Mouse (Mus musculus): ENCODE data around the gene Bcl2l11. TPM values are rescaled to one million over a fixed set of nuclear protein-coding genes. Genes with fewer than 3 reads are reported as not detected.
A peak's percentile ranks its signal among the peaks of the same experiment; 100 is the strongest.

The Bcl2l11 gene
- polyA plus RNA-seq, 1 experiment, result not detected

DNA sequence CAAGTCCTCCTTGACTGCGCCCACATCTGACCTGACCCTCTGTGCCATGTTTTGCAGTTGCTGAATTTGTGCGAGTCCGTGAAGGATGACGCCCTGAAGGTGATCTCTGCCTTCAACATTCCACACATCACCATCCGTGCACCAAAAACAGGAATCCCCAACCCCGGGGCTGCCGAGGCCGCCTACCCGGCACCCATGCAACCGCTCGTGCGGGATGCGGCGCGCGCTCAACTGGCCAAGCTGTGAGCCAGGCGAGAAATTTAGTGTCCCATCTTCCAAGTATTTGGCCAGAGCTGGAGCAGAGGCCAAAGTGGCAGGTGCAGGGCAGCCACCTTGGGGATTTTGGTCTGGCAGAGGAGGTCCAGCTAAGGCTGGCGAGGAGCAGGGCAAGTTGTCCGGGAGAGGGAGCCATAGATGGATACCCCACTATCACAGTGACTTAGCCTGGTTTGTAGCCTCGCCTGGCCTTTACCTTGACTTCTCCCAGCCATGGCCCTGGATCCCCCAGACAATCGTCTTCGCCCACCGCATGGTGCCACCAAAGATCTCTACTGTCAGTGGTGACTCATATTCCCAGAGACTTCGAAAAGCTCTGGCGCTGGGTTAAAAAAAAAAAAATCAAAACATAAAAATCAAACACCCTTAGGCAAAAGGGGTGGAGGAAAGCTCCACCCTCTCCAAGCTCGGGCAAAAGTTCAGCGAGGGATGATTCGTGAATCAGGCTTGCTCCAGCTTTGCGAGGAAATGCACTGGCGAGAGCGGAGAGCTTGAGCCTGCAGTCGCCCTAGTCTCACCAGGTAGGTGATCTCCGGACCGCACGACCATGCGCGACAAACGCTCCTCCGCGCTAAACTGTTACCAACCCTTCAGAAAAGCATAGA is 2.7 kb upstream of the Bcl2l11 start:
- Histone ChIP-seq H3K4me3 (ENCODE audit: insufficient read depth, low read depth, low read length) (no peak overlapping the region), H3K4me1 (ENCODE audit: control insufficient read depth, insufficient read depth, low read length) (peaks cover 41% of the 10 kb centered on the region), H3K27ac (ENCODE audit: insufficient read depth, low read depth, low read length) (no peak overlapping the region)
- TF ChIP-seq CTCF (IDR thresholded peaks at IDR 0.05; ENCODE audit: insufficient read depth, low read depth, low read length), result no peak
- WGBS, result 6% methylated on average over 40 of the region's 40 CpGs

DNA sequence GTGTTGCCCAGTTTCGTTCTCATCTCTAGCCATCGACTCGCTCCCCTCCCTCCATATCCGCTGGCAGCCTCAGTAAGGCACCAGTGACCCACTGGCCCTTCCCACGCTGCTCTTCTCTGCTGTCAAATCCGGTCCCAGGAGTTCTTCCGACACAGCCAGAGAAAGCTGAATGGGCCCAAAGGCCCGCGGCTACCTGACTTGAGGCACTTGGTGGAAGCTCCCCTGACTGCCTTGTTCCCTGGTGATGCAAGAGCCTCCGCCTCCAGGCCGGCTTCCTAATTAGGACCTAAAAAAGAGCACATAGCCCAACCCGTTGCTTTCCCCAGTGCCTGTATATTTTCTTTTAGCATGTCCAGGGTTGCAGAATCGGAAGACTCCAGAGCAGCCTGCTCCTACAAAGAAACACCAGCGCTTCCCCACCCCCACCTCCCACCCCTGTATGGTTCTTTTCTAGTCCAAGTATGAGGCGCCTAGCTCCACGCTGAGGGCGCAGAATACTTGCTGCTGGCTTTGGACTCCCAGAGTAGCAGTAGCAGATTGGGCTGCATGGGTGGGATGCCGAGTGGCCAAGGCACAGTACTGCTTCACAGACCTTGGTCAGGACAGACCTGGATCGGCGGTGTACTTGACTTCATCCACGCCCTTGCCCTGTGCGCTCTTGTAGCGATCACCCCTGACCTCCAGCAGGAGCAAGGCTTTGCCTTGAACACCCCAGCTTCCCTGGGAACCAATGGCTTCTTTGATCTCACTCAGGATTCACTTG is 1.7 kb upstream of the Bcl2l11 start:
- H3K4me1 ChIP-seq (ENCODE audit: control insufficient read depth, insufficient read depth, low read length), result peaks cover 46% of the 10 kb centered on the region
- H3K4me3 ChIP-seq (ENCODE audit: insufficient read depth, low read depth, low read length), result no peak overlapping the region; the same call in 1 of the 2 replicates
- TF ChIP-seq CTCF (IDR thresholded peaks at IDR 0.05; ENCODE audit: insufficient read depth, low read depth, low read length), result no peak
- TF ChIP-seq POLR2A (IDR thresholded peaks at IDR 0.05; ENCODE audit: insufficient read depth, low read depth, low read length), result no peak
- WGBS, result 18% methylated on average over 23 of the region's 23 CpGs
- no peak overlapping the region for H3K27ac ChIP-seq (ENCODE audit: insufficient read depth, low read depth, low read length)

DNA sequence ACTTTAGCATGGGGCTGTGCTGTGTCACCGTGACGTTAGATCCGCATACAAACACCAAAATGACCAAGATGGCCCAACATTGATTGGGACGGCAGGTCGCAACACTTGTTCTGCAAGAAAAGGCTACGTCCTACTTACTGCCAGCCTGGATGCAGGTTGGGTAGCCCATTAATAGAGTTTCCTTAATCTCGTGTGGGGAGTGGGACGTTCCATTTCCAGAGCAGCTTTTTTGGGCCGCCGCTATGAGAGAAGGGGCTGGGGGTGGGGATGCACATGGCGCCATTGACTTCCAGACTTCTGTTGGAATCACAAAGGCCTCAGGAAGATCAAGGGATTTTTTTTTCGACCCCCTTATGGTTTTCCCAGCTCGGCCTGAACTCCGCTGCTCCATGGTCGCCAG is 1.1 kb upstream of the Bcl2l11 start:
- H3K4me3 ChIP-seq (ENCODE audit: insufficient read depth, low read depth, low read length), result no peak overlapping the region
- TF ChIP-seq CTCF (IDR thresholded peaks at IDR 0.05; ENCODE audit: insufficient read depth, low read depth, low read length) (no peak), POLR2A (IDR thresholded peaks at IDR 0.05; ENCODE audit: insufficient read depth, low read depth, low read length) (no peak)
- H3K4me1 ChIP-seq (ENCODE audit: control insufficient read depth, insufficient read depth, low read length), result peaks cover 46% of the 10 kb centered on the region
- WGBS, result 39% methylated on average over 15 of the region's 15 CpGs
- H3K27ac ChIP-seq (ENCODE audit: insufficient read depth, low read depth, low read length), result no peak overlapping the region

DNA sequence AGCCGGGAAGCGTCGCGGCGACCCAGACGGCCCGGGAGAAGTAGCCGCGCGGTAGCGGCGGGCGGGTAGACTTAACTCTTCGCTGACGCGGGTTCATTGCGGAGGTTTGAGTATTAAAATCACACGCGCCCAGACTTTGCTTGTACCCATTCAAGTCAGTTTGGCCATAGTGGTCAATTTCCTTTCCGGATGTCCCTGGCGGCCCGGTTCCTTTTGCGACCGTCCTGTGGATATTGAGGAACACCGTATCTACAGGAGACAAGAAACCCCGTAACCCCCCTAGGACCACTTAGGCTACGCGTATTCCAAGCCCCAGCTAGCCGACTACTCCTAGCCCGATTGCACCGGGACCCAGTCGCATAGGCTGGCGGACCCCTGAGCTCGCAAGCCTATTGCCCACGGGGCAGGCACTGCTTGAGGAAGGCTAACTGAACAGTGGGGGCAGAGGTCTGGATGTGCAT is 783 bp downstream of the Bcl2l11 start:
- no peak for TF ChIP-seq POLR2A (IDR thresholded peaks at IDR 0.05; ENCODE audit: insufficient read depth, low read depth, low read length)
- no peak for TF ChIP-seq CTCF (IDR thresholded peaks at IDR 0.05; ENCODE audit: insufficient read depth, low read depth, low read length)
- no peak overlapping the region for H3K27ac ChIP-seq (ENCODE audit: insufficient read depth, low read depth, low read length)
- H3K4me1 ChIP-seq (ENCODE audit: control insufficient read depth, insufficient read depth, low read length), result peaks cover 46% of the 10 kb centered on the region
- under 1% methylated on average over 35 of the region's 35 CpGs for WGBS
- peak overlapping the region; percentile 76 for H3K4me3 ChIP-seq (ENCODE audit: insufficient read depth, low read depth, low read length)

DNA sequence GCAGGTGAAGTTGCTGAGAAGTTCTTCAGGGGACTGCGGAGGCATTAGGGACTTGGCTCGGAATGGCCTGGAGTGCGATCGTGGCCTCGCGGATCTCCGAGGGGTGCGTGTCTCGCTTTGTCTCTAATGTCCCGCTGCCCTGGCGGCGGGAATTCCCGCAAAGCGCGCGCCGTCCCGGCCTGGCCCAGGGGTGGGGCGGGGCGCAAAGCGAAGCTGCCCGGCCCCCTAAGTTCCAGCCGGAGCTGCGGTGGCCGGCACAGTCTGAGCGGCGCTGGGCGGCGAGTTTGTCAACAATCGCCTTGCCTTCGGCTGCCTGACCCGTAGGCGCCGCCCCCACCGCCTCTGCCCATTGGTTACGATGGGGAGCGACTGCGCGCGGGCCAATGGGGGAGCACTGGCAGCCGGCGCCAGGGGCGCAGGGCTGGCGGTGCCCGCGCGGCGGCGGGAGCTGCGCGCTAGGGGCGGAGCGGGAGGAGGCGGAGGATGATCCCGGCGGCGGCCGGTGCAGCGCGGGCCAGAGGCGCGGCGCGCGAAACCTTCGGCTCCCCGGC is 1.4 kb downstream of the Bcl2l11 start:
- no peak overlapping the region for H3K27ac ChIP-seq (ENCODE audit: insufficient read depth, low read depth, low read length)
- under 1% methylated on average over 67 of the region's 67 CpGs for WGBS

DNA sequence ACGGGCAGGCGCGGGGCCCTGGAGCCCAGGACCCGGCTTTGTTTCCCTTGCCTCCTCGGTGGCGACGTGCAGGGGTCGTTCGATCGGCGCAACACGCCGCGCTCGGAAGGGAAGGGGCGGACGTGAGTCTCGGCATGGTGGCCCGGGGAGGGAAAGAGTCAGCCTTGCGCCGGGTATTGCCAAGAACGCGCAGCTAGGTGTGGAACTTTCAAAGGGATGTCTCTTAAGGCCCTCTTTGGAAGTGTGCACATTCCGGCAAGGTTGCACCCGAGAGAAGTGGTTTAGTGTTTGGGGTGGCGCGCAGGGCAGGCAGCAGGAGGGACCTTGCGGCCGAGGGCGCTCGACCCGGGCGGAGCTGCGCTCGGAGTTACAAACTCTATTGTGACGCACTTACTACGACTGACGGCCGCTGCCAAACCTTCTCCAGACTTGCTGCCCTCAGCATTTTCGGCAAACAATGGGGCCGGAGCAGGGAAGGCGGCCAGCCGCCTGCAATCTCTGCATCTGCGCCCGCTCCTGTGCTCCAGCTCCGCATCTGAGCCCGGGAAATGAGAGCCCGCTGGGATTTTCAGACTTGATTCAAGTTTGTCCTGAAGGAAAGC is 2.0 kb downstream of the Bcl2l11 start:
- H3K4me1 ChIP-seq (ENCODE audit: control insufficient read depth, insufficient read depth, low read length), result peaks cover 43% of the 10 kb centered on the region
- TF ChIP-seq POLR2A (IDR thresholded peaks at IDR 0.05; ENCODE audit: insufficient read depth, low read depth, low read length) (no peak), CTCF (IDR thresholded peaks at IDR 0.05; ENCODE audit: insufficient read depth, low read depth, low read length) (no peak)
- WGBS, result under 1% methylated on average over 48 of the region's 48 CpGs
- H3K27ac ChIP-seq (ENCODE audit: insufficient read depth, low read depth, low read length), result no peak overlapping the region
- peak overlapping the region; percentile 76 for H3K4me3 ChIP-seq (ENCODE audit: insufficient read depth, low read depth, low read length)

More for the DNA sequence above, 1.4 kb downstream of the Bcl2l11 start:
- TF ChIP-seq CTCF (IDR thresholded peaks at IDR 0.05; ENCODE audit: insufficient read depth, low read depth, low read length) (no peak), POLR2A (IDR thresholded peaks at IDR 0.05; ENCODE audit: insufficient read depth, low read depth, low read length) (peak; percentile 45; the same call in 1 of the 2 replicates)
- H3K4me3 ChIP-seq (ENCODE audit: insufficient read depth, low read depth, low read length), result peak overlapping the region; percentile 76
- H3K4me1 ChIP-seq (ENCODE audit: control insufficient read depth, insufficient read depth, low read length), result peaks cover 46% of the 10 kb centered on the region

DNA sequence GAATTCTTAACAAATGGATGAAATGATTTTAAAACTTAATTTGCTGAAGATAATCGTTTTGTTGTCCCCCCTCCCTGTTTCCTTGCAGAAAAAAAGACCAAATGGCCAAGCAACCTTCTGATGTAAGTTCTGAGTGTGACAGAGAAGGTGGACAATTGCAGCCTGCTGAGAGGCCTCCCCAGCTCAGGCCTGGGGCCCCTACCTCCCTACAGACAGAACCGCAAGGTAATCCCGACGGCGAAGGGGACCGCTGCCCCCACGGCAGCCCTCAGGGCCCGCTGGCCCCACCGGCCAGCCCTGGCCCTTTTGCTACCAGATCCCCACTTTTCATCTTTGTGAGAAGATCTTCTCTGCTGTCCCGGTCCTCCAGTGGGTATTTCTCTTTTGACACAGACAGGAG is 2.7 kb downstream of the Bcl2l11 start:
- peaks cover 36% of the 10 kb centered on the region for H3K4me1 ChIP-seq (ENCODE audit: control insufficient read depth, insufficient read depth, low read length)
- no peak overlapping the region for H3K27ac ChIP-seq (ENCODE audit: insufficient read depth, low read depth, low read length)
- TF ChIP-seq POLR2A (IDR thresholded peaks at IDR 0.05; ENCODE audit: insufficient read depth, low read depth, low read length), result no peak
- TF ChIP-seq CTCF (IDR thresholded peaks at IDR 0.05; ENCODE audit: insufficient read depth, low read depth, low read length), result no peak
- no peak overlapping the region for H3K4me3 ChIP-seq (ENCODE audit: insufficient read depth, low read depth, low read length)
- 63% methylated on average over 10 of the region's 10 CpGs for WGBS

DNA sequence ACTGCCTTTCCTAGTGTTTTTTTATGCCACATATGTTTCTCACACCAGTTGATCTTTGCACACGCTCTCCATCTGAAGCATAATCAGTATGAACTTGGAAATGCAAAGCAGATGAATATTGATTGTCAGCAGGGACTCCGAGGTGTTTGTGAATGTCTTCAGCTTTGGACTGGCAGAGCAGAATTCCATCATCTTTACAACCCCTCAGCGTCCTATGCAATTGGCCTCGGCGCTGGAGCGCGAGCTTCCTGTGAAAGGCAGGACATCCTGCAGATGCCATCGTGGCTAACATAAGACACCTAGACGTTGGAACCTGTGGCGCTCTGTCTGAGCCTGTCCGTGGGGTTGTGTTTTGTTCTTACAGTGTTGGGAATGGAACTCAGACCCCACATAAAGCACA is 5.7 kb downstream of the Bcl2l11 start:
- 92% methylated on average over 11 of the region's 11 CpGs for WGBS
- no peak overlapping the region for H3K4me3 ChIP-seq (ENCODE audit: insufficient read depth, low read depth, low read length)
- H3K4me1 ChIP-seq (ENCODE audit: control insufficient read depth, insufficient read depth, low read length), result peaks cover 13% of the 10 kb centered on the region; the same call in 1 of the 2 replicates
- no peak for TF ChIP-seq CTCF (IDR thresholded peaks at IDR 0.05; ENCODE audit: insufficient read depth, low read depth, low read length)
- no peak for TF ChIP-seq POLR2A (IDR thresholded peaks at IDR 0.05; ENCODE audit: insufficient read depth, low read depth, low read length)
- H3K27ac ChIP-seq (ENCODE audit: insufficient read depth, low read depth, low read length), result no peak overlapping the region

Measured in olfactory bulb, adult 2 months (tissue).